Mouse (Mus musculus) cerebellum, adult (tissue): ENCODE data around the gene Hspb6.

Experiments
- ATAC-seq: cut with Nextera tagmentation; 2 replicates; pipeline ENCODE4 v1.9.2; 2017; ENCODE audit warnings: mild to moderate bottlenecking, moderate library complexity, mixed read lengths; ENCODE audit not compliant: insufficient number of reproducible peaks, low FRiP score, low TSS enrichment

Gene Hspb6

GRCm38 (mm10) chr7:30551445-30552101 is 405 bp upstream of the Hspb6 start:
- 0 out of 2 replicates have a peak, but pooled peaks have one; percentile 26 for ATAC-seq

DNA sequence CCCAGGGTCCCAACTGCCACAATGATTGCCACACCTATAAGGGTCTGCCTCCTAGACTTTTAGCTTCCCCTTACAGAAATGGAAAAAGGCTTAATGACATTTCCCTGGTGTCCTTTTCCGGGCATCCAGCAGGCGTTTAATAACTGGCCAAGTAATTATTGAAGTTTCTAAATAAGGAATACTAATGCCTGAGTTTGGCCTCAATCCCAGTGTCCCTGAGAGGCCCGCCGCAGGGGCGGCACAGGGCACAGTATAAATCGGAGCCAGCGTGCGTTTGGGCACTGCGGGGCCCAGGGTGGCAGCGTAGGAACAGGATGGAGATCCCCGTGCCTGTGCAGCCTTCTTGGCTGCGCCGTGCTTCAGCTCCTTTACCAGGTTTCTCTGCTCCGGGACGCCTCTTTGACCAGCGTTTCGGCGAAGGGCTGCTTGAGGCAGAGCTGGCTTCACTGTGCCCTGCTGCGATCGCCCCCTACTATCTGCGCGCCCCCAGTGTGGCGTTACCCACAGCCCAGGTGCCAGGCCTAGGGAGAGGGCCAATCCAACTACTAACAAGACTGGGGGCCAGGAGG is 1.1 kb downstream of the Hspb6 start:
- no peak for ATAC-seq

- ATAC-seq, result no peak
Observed at GRCm38 (mm10) chr7:30553810-30554584, 2.0 kb downstream of the Hspb6 start.

- no peak for ATAC-seq
Observed at GRCm38 (mm10) chr7:30556894-30557536, 5.0 kb downstream of the Hspb6 start.

DNA sequence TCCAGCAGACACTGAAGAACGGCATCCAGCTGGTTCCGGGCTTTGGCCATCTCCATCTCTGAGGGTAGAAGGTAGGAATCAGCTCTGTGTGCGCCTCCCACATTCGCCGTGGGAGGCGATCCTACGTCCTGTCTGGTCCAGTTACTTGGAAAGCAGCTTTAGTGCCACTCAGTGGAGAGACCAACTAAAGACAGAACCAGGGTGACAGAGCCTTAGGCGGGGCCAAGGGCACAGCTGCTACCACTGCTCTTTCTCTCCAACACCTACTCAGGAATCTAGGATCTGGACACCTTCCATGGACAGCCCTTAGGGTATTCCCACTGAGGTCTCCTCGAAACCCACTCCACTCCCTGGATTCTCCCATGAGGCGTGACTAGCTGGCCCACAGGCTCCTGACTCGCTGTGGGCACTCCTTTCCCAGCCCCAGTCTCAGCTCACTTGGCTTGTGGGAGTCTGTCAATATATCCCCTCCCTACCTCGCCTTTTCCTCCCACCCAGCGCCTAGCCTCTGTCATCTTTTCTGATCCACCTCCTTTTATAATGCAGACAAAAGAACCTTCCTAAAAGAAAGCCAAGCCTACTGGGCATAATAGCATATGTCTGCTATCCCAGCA is 6.0 kb downstream of the Hspb6 start:
- ATAC-seq, result no peak

DNA sequence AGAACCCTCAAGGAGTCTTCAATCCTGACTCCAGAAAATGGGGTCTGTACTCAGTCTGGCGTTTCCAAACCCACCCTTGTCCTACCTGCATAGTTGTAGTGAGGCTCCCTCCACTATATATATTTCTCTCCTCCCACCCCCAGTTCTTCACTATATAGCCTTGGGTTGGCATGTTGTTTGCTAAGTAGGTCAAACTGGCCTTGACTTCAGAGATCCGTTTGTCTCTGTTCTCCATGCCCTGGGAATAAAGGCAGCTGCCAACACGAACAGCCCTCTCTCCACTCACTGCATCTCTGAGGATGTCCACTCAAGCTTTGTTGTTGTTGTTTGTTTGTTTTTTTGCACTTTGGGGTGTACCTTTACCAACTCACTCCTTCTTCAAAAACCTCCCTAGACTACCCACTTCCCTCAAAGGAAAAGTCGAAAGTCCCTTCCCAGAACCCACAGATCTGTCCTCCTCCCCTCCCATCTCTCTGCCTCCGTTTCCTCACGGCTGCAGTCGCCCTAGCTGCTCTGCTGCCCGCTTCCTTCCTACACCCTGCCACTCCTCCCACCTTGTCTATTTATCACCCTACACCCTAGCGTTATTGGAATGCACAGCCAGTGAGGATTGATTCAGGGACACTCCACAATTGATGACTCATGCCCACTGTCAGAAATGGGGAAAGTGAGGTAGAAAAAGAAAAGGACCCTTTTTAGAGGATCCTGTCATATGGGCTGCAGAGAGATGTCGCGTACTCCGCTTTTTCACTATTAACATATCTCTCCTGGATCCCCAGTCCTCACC is 6.9 kb downstream of the Hspb6 start:
- ATAC-seq, result no peak

DNA sequence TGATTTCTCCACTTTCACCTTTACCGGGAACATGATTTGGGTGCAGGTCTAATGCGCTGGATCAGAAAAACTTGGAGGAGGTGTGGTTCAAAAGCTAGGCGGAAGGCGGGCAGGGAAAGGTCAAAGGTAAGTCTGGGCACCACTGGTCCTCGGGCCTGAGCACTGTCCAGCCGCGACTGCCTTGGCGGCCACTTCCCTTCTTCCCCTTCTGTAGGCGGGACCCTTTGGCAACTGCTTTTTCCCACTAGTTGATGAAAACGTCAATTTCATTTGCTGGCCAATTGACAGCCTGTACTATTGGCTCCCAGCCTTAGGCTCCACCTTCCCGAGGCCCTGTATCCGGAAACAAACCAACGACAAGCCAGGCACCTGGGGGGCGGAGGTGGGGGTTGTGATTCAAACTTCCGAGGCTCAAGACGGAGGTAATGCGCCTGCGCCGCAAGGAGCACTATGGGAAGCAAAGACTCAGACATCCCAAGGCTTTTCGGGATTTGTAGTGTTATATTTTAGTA is 7.5 kb downstream of the Hspb6 start, which contains the start of gene Lin37:
Gene Lin37, minus strand, starts transcription at position 396 of the 512 bp plus-strand sequence.
- peak; percentile 79 for ATAC-seq

DNA sequence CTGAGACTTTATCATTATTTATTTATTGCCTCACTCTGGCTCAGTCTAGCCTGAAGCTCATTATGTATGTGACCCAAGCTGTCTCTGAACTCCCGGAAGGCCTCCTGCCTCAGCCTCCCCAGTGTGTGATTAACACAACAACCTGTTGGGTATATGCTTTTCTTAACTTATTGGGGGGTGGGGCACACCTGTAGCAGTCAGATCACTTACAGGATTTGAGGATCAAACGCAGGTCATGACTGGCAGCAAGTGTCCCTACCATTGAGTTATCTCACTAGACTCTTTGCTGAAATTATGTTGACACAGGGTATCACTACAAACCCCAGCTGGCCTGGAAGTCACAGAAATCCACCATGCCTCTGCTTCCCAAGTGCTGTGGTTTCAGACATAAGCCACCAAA is 8.3 kb downstream of the Hspb6 start:
- no peak for ATAC-seq

DNA sequence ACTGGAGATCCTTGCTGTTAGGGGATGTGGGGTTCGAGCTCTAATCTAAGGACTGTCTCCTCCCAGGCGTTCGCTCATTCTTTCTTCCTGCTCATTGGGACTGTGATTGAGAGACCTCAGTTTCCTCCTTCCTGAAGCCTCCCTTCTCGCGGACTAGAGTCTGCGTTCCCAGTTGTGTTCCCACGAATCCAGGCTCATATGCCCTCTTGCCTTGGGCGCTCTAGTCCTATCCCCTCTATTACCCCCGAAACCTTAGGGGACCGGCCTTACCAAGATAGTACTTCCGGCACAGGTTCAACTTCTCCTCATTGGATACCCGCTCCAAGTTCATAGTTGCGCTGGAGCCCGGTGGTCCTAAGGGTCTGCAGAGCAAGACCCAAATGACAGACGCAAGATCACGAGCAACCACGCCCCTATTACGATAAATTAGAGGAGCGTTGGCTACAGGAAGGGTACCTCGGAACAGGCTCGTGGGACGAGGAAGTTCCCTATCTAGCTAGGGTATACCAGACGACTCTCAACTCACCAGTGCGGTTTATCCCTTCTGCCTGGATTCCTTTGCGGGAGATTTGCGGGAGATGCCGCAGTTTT is 10.6 kb downstream of the Hspb6 start:
- ATAC-seq, result no peak

GRCm38 (mm10) chr7:30563117-30563905 is 11.3 kb downstream of the Hspb6 start, which contains the start of the genes U2af1l4, Gm49396 and Psenen:
Gene U2af1l4, plus strand, starts transcription at chr7:30563301.
Gene Gm49396, plus strand, starts transcription at chr7:30563344.
Gene Psenen, minus strand, starts transcription at chr7:30563627.
- ATAC-seq, result peak; percentile 67

- ATAC-seq, result no peak
Observed at GRCm38 (mm10) chr7:30563906-30564280, 11.9 kb downstream of the Hspb6 start.

DNA sequence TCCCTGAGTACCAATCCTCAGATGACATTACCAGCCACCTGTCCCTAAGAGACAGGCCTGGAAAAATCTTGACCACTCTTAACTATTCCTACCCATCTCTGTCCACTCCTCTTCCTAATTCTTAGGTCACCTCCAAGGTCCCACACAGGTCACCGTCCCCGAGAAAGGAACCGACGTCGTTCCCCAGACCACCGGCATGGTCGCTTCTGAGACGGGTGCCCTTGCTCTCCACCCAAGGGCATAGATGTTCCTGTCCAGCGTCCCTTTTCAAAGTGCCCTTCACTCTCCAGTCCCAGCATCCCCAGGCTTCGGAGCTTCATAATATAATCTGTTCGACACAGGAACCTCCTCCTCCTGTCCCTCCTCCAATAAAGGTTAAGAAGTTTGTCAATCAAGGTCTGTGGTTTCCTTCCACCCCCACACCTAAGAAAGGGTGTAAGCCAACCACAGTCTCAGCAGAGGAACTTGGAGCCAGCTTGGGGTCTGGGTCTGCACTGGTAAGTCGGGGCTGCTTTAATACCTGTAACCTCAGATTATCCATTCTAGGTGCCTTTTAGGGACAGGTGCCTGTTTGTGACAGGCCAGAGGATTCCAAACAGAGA is 13.1 kb downstream of the Hspb6 start, which contains the start of gene Igflr1:
Gene Igflr1, plus strand, starts transcription at position 458 of the 602 bp plus-strand sequence.
- no peak for ATAC-seq

DNA sequence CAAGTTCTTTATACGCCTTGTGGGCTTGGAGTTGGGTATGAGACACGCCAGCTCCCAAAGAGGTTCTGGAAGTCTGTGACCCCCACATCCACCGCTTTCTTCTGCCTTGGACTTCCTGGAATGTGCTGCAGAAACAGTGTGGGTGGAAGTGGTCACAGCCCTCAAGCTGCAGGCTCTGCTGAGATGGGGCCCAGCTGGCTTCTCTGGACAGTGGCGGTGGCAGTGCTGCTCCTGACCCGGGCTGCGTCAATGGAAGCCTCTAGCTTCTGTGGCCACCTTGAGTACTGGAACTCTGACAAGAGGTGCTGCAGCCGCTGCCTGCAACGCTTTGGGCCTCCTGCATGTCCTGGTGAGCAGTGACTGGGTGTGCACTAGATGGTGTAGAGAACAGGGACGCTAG is 14.1 kb downstream of the Hspb6 start:
- ATAC-seq, result no peak

DNA sequence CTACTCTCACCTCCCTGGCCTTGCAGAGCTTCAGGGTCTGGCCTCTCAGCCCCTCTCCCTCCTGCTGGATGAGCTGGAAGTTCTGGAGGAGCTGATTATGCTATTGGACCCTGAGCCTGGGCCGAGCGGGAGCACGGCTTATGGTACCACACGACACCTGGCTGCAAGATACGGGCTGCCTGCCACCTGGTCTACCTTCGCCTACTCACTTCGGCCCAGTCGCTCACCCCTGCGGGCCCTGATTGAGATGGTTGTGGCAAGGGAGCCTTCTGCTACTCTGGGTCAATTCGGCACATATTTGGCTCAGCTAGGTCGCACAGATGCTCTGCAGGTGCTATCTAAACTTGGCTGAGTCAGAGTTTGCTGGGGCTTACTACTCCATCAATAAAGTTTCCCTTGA is 15.6 kb downstream of the Hspb6 start:
- ATAC-seq, result no peak

- no peak for ATAC-seq
Observed at GRCm38 (mm10) chr7:30572389-30572788, 20.4 kb downstream of the Hspb6 start.

GRCm38 (mm10) chr7:30572969-30573368 is 21.0 kb downstream of the Hspb6 start:
- no peak for ATAC-seq

- ATAC-seq, result no peak
Observed at GRCm38 (mm10) chr7:30579950-30580349, 28.0 kb downstream of the Hspb6 start.

GRCm38 (mm10) chr7:30581547-30581946 is 29.6 kb downstream of the Hspb6 start:
- no peak for ATAC-seq
